10 mouse cellular contexts compared by ENCODE assay signal in the genomic region with DNA sequence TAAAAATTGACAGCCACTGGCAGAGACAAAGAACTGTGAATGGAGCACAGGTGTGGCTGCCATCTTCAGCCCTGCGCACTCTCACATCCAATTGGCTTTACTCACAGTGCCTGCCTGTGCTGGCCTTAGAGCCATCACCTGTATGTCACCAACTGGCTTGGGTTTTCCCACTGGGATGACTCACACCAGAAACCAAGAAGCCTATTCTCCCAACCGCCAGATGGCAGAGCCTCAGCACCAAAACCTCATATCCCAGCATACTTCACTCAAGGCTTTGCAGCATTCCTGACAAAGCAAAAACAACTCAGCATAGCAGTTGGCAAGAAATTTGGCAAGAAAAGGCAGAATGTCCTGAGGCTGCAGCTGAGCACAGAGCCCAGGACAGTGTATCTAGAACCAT. TPM values are rescaled to one million over a fixed set of nuclear protein-coding genes. Genes with fewer than 3 reads are reported as not detected.
DNase-seq lines count a peak whose midpoint lies in the region; ATAC-seq lines count a peak whose summit lies in the region.
"Had no signal": no experiment of that assay in that cellular context is flagged by ENCODE, and none has a peak within 500 bp of the region (broad histone marks: within the 10 kb centered on the region; RNA-seq: fewer than 3 reads in every experiment).

No protein-coding gene starts in this region.

- DNase-seq in lung, postnatal 10 days = peak; percentile 8
- DNase-seq in lung, postnatal 25 days (ENCODE audit: low spot score) = no peak
- peak; percentile 27 to 37 for DNase-seq in adrenal gland, adult 18-20 months (ENCODE audit: low spot score in 2 of 2)
- peak; percentile 73 to 75 for DNase-seq in cerebellum, postnatal 36 days
- peak; percentile 47 to 77 for DNase-seq in left cerebral cortex, postnatal 25 days (ENCODE audit: low spot score in 2 of 2)
- no peak for DNase-seq in spleen, postnatal 14 days (ENCODE audit: low spot score in 2 of 2)
- DNase-seq: kidney, adult 18-20 months; lung, postnatal 4 days had no signal

- intact Hi-C loops in left cerebral cortex, postnatal 25 days (cut with DNase I) = no loop called here

- ATAC-seq in megakaryocyte, adult 5-6 weeks (ENCODE audit: poor library complexity, severe bottlenecking) = no peak
- ATAC-seq in activated CD4-positive, CD25-positive, alpha-beta regulatory T cell, adult 4 months = no peak

RNA-seq across cellular contexts. Expression of a gene that starts 48.2 kb away (rescaled TPM):
- 10 to 100 TPM; 61.6 to 69.8 TPM for total RNA-seq in adrenal gland, adult 18-20 months (2021)
- 100 to 1,000 TPM; 131 to 158 TPM for total RNA-seq in left cerebral cortex, postnatal 25 days (2021)
- 8.3 and 10.3 TPM in 2 replicates for total RNA-seq in megakaryocyte, adult 5-6 weeks (2015)
- total RNA-seq in megakaryocyte, adult 5-6 weeks (2017) = 4.6 and 7.9 TPM in 2 replicates
- polyA plus RNA-seq in activated CD4-positive, CD25-positive, alpha-beta regulatory T cell, adult 4 months (2017; shearing (Covaris generic)) = 10 to 100 TPM; 22.9 to 30.2 TPM

RNA-seq across cellular contexts. Expression of a gene that starts 52.1 kb away (rescaled TPM):
- total RNA-seq in adrenal gland, adult 18-20 months (2021) = 10 to 100 TPM; 16.4 to 19.8 TPM
- total RNA-seq in left cerebral cortex, postnatal 25 days (2021) = 1 to 10 TPM; 6.5 to 7.1 TPM
- 24.3 and 27.1 TPM in 2 replicates for total RNA-seq in megakaryocyte, adult 5-6 weeks (2015)
- 27.0 and 37.4 TPM in 2 replicates for total RNA-seq in megakaryocyte, adult 5-6 weeks (2017)
- 10 to 100 TPM; 26.5 to 33.9 TPM for polyA plus RNA-seq in activated CD4-positive, CD25-positive, alpha-beta regulatory T cell, adult 4 months (2017; shearing (Covaris generic))

RNA-seq across cellular contexts. Expression of a gene that starts 52.6 kb away (rescaled TPM):
- total RNA-seq in adrenal gland, adult 18-20 months (2021) = 10 to 100 TPM; 44.7 to 45.0 TPM
- 10 to 100 TPM; 44.7 to 49.4 TPM for total RNA-seq in left cerebral cortex, postnatal 25 days (2021)
- total RNA-seq in megakaryocyte, adult 5-6 weeks (2015) = 45.1 and 45.5 TPM in 2 replicates
- 34.3 and 42.9 TPM in 2 replicates for total RNA-seq in megakaryocyte, adult 5-6 weeks (2017)
- 10 to 100 TPM; 67.7 to 89.4 TPM for polyA plus RNA-seq in activated CD4-positive, CD25-positive, alpha-beta regulatory T cell, adult 4 months (2017; shearing (Covaris generic))

Comparison
In these comparisons a context has a peak if more than half of its experiments do, and no peak if none do; other contexts are left out.
1. DNase-seq: peak in lung, postnatal 10 days (single experiment), adrenal gland, adult 18-20 months (2 of 2), cerebellum, postnatal 36 days (2 of 2) and left cerebral cortex, postnatal 25 days (2 of 2); none in lung, postnatal 25 days (single experiment) and spleen, postnatal 14 days (0 of 2).
2. RNA of a gene that starts 48.2 kb away (total RNA-seq): 131 to 158 TPM in left cerebral cortex, postnatal 25 days and 61.6 to 69.8 TPM in adrenal gland, adult 18-20 months; 4.6 to 10.3 TPM in megakaryocyte, adult 5-6 weeks; every median in the first group is over 4 times any median in the second.